Mouse (Mus musculus) heart, adult 8-10 months (tissue): ENCODE measurements around the gene Siah2. TPM values are rescaled to one million over a fixed set of nuclear protein-coding genes. Genes with fewer than 3 reads are reported as not detected.

Experiments used
- DNase-seq: peaks from one replicate; pipeline ENCODE4 v3.0.0; 2022; ENCODE audit warnings: low spot score
- total RNA-seq, 4 experiments: library from RNA; stranded (reverse); gene quantifications; 2 replicates each; pipeline ENCODE4 v1.2.4; 2022

Gene Siah2
- 10 to 100 TPM in 1 of 4 experiments, 1 to 10 TPM in 3; 5.3 to 10.6 (median 7.6) TPM for total RNA-seq

DNA sequence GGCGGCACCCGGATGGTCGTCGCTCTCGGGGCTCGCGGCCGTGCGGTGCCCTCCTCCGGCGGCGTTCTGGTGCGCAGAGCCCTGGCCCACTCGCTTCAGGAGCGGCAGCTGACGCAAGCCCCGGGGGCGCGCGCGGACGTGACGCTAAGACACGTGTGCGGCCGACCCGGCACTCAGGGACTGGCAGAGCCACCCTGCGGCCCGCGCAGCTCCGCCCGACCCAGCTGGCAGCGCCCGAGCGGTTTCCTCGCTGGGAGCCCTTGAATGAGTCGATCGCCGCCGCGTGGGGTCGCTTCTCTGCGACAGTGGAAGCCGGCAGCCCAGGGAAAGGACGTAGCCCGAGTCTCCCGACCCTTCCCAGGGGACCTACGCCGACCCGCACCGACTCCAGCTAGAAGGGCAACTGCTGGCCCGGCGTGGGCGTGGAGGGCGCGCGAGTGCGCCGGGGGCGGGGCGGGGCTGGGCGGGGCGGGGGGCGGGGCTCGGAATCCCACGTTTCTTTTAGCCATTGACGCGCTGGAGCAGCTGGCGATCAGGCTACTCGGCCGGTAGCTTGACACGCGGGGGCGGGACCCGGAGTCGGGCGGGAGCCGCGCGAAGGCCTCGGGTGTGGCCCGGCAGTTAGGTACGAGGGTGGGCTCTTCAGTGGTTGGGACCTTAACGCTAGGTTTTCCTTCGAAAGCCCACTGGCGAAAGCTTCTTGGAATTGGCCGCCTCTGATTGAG is at the start of gene Siah2:
Siah2 (minus strand) TSS at position 404 of the 725 bp plus-strand sequence.
- peak; percentile 85 for DNase-seq

GRCm38 (mm10) chr3:58739536-58739935 is 47.3 kb upstream of the Siah2 start:
- no peak for DNase-seq

- no peak for DNase-seq
Measured at GRCm38 (mm10) chr3:58738346-58739089, 46.3 kb upstream of the Siah2 start.

DNA sequence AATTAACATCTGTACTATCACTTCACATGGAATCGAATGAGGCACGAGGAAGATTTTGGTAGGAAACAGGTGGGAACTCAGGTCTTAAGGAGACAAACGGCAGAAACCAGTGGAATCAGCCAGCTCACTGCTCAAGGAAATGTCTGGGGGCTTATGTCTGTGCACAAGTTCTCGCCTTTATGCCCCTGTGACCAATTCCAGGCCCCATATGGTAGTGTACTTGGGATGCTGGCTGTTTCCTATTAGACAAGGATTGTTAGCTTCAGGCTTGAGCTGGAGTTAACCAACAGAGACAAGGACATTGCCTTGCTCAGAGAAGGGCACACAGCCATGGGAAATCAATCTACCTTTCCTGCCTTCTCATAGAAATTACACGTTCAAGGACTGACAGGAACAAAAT is 39.3 kb upstream of the Siah2 start:
- no peak for DNase-seq

GRCm38 (mm10) chr3:58730580-58730979 is 38.4 kb upstream of the Siah2 start:
- DNase-seq: no peak

DNA sequence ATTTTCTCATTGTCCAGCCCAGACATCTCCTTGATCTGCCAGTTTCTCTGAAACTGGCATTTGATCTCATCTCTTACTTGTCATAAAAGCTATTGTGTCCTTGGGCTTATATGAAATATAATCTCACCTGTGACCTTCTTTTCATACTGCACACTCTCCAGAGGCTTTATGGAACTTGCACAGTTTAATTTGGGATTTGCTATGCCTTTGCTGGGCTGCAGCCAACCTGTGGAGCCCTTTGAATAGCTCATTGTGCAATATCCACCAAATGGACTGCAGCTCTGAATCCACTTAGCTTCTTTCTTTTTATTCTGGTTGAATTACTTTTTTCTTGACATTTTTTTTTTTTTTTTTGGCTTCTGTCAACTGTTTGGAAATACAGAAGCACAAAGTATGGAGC is 37.3 kb upstream of the Siah2 start:
- no peak for DNase-seq

GRCm38 (mm10) chr3:58727601-58728000 is 35.4 kb upstream of the Siah2 start:
- DNase-seq: no peak

DNA sequence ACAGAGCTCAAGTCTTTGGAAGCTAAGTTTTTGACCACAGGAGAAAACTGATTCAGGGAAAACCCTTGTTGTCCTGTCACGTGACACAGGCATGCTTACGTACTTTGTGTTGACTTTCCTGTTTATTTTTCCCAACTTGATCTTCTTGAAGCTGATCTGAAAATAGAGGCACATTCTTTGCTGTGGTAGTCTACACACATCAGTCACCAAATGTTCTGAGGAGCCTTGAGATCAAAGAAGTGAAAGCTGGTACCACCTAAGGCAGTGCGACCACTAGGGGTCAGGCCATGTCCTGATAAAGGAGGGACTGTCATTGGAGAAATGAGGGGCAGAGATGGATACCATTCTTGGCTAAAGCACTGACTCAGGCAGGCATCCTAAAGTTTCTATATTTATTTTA is 34.8 kb upstream of the Siah2 start:
- no peak for DNase-seq

GRCm38 (mm10) chr3:58726374-58726773 is 34.2 kb upstream of the Siah2 start:
- DNase-seq: no peak

GRCm38 (mm10) chr3:58724815-58725214 is 32.6 kb upstream of the Siah2 start:
- no peak for DNase-seq

DNA sequence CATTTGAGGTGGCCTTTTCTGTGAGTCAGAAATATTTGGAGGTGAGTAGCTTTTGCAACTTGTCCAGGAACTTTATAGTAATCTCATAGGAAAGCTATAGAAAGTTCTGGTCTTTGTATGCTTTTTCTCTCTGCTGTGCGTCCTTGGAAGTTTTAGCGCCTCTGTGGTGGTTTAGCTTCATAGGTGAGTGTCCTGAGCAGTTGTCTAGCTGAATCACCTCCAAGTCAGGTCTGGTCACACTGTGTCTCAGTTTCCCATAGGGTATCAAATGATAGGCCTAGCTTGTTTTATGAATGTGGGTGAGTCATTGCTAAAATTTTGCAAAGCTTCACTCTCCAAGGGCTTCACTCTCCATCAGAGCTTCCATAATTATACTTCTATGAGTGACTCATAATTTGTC is 31.5 kb upstream of the Siah2 start:
- no peak for DNase-seq

DNA sequence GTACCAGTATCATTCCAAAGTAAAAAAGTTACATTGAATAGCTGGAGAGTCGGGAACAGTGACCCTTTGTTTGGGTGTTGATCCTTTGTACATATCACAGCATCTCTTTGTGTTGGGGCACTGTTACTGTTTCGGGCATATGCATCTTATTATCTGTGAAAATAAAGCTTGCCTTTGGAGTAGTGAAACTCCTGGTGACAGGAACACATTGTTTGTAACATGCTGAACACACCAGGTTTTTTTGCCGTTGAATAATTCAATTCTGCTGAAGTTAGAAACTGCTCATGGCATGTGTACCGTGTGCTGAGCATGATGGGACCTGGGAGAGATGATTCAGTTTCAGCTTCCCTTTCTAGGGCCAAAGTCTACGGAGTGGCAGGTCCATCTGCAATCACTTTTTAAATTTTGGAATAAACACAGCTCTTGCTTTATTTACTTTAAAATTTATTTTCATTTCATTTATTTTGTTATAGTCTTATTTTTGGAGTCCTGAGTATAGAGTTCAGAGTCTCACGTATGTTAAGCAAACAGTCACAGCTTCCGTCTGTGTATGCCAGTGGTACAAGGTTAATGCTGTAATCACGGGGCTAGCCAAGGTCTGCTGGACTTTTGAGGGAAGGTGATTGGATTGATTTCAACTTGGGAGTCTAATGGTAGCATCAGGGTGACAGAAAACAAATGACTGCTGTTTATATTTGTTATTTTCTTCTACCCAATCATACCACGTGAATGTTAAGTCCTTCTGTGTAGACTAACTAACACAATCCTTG is 27.4 kb upstream of the Siah2 start:
- no peak for DNase-seq

GRCm38 (mm10) chr3:58716705-58717104 is 24.5 kb upstream of the Siah2 start:
- no peak for DNase-seq

DNA sequence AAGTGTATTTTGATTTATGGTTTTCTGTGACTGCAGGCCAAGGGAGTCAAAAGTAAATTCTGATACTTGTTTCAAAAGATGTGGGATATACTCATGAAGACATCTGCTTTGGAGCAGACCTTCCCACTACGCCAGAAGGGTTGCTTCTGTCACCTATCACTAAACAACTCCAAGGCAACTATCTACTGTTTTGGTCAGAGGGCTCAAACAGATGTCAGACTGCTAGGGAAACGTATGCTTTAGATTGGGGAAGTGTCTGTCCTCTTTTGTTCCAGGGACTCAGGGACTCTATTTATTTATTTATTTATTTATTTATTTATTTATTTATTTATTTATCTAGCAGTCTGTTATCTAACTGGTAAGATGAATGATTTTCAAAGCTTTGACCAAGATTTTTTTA is 22.6 kb upstream of the Siah2 start:
- no peak for DNase-seq

GRCm38 (mm10) chr3:58714034-58714433 is 21.8 kb upstream of the Siah2 start:
- DNase-seq: no peak

- DNase-seq: no peak
Measured at GRCm38 (mm10) chr3:58713191-58713590, 21.0 kb upstream of the Siah2 start.

GRCm38 (mm10) chr3:58704547-58704946 is 12.3 kb upstream of the Siah2 start:
- DNase-seq: no peak

- DNase-seq: no peak
Measured at GRCm38 (mm10) chr3:58703748-58704147, 11.5 kb upstream of the Siah2 start.

DNA sequence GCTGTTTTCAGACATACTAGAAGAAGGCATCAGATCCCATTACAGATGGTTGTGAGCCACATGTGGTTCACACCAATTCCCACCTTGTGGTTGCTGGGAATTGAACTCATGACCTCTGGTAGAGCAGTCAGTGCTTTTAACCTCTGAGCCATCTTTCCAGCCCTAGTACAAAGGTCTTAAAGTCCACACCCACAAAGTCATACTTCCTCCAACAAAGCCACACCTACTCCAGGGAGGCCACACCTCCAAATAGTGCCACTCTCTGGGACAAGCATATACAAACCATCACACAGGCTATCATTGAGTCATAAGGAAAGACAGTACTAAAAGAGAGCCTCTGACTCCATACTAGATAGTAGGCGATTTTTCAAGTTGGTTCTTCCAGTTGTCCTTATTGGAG is 10.1 kb upstream of the Siah2 start:
- no peak for DNase-seq

DNA sequence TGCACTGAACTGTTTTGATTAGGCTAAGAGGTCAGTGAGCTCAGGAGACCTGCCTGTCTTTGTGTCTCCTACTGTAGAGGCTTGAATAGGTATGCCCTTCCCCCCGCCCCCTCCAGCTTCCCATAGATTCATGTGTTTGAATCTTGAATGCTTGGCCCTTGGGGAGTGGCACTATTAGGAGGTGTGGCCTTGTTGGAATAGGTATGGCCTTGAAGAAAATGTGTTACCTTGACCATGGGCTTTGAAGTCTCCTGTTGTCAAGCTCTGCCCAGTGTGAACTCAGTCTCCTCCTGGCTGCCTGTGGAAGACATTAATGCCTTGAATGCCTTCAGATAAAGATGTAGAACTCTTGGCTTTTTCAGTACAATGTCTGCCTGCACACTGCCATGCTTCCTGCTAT is 9.2 kb upstream of the Siah2 start:
- no peak for DNase-seq

GRCm38 (mm10) chr3:58697926-58698325 is 5.7 kb upstream of the Siah2 start:
- DNase-seq: no peak

DNA sequence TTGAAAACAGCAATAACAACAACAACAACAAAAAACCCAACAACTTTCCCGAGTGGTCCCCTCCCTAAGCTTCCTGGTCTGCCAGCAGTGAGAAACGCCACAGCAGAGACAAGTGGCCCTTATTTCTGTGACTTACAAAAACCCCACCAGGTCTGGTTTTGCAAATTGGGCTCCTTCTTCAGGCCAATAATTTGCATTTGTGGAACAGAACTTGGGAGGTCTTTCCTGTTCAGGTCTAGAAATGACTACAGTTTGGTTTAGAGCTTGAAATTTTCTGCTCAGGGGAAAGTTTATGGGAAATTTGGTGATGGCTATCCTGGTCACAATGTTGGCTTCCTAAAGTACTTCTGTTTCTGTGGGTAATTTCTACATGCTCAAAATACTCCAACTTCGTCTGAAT is 4.6 kb upstream of the Siah2 start:
- no peak for DNase-seq

DNA sequence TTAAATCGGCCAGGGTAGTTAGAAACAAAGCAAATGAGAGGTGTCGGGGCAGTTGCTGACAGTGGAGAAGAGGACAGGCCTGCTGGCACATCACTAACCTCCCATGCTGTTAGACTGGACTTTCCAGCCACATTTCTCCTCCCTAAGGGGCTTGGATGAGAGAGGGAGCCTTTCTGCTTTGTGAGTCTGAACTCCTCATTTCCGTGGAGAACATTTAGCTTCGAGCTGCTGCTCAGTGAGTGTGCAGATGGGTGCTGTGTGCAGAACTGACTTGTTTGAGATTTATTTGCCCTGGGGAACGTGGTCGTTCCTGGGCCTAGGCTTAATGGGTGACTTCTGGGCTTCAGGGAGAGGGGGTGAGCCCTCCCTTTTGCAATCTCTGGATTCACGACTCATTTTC is 3.3 kb upstream of the Siah2 start:
- DNase-seq: no peak
